Mouse (Mus musculus) heart, postnatal 0 days (tissue): ENCODE data around the gene Tbx15.

Experiments used
- CTCF ChIP-seq: IDR thresholded peaks from 2 replicates; pipeline ENCODE4 v1.5.1; 2016; ENCODE audit warnings: antibody characterized with exemption, control low read depth, low read depth
- EP300 ChIP-seq: IDR thresholded peaks from 2 replicates; pipeline ENCODE4 v1.6.1; 2016; ENCODE audit warnings: antibody characterized with exemption, low read depth

DNA sequence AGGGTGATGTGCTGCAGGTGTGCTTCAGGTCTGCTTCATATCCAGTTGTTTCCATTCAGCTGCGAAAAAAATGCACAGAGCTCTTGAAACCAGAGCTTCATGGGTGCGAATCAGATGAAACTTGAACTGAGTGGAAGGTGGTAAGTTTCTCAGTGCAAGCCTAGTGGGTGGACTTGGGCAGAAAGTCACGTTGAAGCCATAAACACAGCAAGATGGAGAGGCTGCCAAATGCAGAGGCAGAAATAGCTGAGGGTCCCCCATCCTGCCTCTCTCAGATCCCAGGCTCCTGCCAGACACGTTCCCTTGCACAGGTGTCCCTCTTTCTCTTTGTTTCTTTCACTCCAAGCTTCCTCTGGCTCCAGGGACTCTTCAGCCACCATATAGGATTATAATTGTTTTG lies 41.3 kb downstream of the Tbx15 start:
- TF ChIP-seq CTCF (no peak), EP300 (no peak)
